Mouse (Mus musculus) forebrain, embryonic 13.5 days (tissue): ENCODE data around the gene Wdr60. TPM values are rescaled to one million over a fixed set of nuclear protein-coding genes. Genes with fewer than 3 reads are reported as not detected.

ENCODE experiments used
- ATAC-seq: fragments of 200-750 bp; cut with Nextera tagmentation; 2 replicates; pipeline ENCODE4 v1.8.0; 2017
- H3K27ac ChIP-seq: fragments of 300-500 bp; sonication (generic); 2 replicates; pipeline ENCODE4 v1.5.1; 2015; ENCODE audit warnings: inconsistent platforms, mild to moderate bottlenecking, moderate library complexity
- H3K27me3 ChIP-seq: fragments of 300-500 bp; sonication (generic); 2 replicates; pipeline ENCODE4 v1.6.1; 2015; ENCODE audit warnings: mild to moderate bottlenecking, inconsistent platforms
- H3K36me3 ChIP-seq: fragments of 300-500 bp; sonication (generic); 2 replicates; pipeline ENCODE4 v1.6.1; 2015; ENCODE audit warnings: mild to moderate bottlenecking, inconsistent platforms; ENCODE audit not compliant: poor library complexity, severe bottlenecking
- H3K4me1 ChIP-seq: fragments of 300-500 bp; sonication (generic); 2 replicates; pipeline ENCODE4 v1.6.1; 2015; ENCODE audit warnings: inconsistent platforms
- H3K4me2 ChIP-seq: fragments of 300-500 bp; sonication (generic); 2 replicates; pipeline ENCODE4 v1.6.1; 2015; ENCODE audit warnings: inconsistent platforms, mild to moderate bottlenecking, moderate library complexity
- H3K4me3 ChIP-seq: fragments of 300-500 bp; sonication (generic); 2 replicates; pipeline ENCODE4 v1.5.1; 2015; ENCODE audit warnings: mild to moderate bottlenecking, inconsistent platforms
- H3K9ac ChIP-seq: fragments of 300-500 bp; sonication (generic); 2 replicates; pipeline ENCODE4 v1.6.1; 2015; ENCODE audit warnings: mild to moderate bottlenecking, inconsistent platforms
- H3K9me3 ChIP-seq: fragments of 300-500 bp; sonication (generic); replicated peaks from 2 replicates; pipeline ENCODE4 v1.6.1; 2016; ENCODE audit warnings: inconsistent platforms
- WGBS: fragments of 180-500 bp; shearing (Covaris S2); methylation state at CpG from one replicate; pipeline ENCODE4 v1.1.7; 2015; 5-methylcytosine and 5-hydroxymethylcytosine counted together
- polyA plus RNA-seq: library from polyadenylated mRNA; unstranded; fragments of >200 nt; fragmentation: Nextera tagmentation; extraction: Ambion mirVana; gene quantifications from 2 replicates; pipeline ENCODE4 v1.2.1, GENCODE M21; 2015

Wdr60 gene
- polyA plus RNA-seq, 1 experiment from 2014 or later, result 19.9 TPM

- H3K9me3 ChIP-seq, result no peaks in the 10 kb centered on the region
- WGBS, result 87% methylated on average over 2 of the region's 2 CpGs
- H3K27ac ChIP-seq, result no peak overlapping the region
- H3K27me3 ChIP-seq, result no peaks in the 10 kb centered on the region
- H3K36me3 ChIP-seq, result peaks cover 14% of the 10 kb centered on the region
- H3K4me3 ChIP-seq, result no peak overlapping the region
- ATAC-seq, result no peak
- peaks cover 3% of the 10 kb centered on the region; the same call in 1 of the 2 replicates for H3K4me1 ChIP-seq
- no peak overlapping the region for H3K4me2 ChIP-seq
- no peak overlapping the region for H3K9ac ChIP-seq
These were observed 4.5 kb downstream of the Wdr60 start for GRCm38 (mm10) chr12:116258321-116258720.

DNA sequence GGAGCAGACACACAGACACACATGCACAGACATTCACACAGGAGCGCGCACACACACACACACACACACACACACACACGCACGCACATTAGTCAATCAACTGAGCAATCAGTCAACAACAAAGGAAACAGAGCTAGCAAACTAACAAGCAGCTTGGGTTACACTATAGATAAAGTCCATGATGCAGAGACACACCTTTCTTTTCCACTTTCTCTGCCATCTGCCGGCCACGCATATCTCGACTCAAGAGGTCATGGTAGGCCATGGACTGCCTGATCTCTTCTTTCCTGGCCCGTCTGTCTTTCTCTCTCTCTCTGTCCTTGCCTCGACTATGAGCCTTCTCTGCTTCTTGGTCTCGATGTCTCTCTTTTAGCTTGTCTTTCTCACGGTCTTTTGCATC is 7.2 kb downstream of the Wdr60 start:
- H3K4me2 ChIP-seq, result no peak overlapping the region
- H3K9me3 ChIP-seq, result no peaks in the 10 kb centered on the region
- no peaks in the 10 kb centered on the region for H3K4me1 ChIP-seq
- H3K4me3 ChIP-seq, result no peak overlapping the region
- 89% methylated on average over 11 of the region's 11 CpGs for WGBS
- H3K36me3 ChIP-seq, result peaks cover 19% of the 10 kb centered on the region
- no peak for ATAC-seq
- H3K27ac ChIP-seq, result no peak overlapping the region
- no peak overlapping the region for H3K9ac ChIP-seq
- no peaks in the 10 kb centered on the region for H3K27me3 ChIP-seq

DNA sequence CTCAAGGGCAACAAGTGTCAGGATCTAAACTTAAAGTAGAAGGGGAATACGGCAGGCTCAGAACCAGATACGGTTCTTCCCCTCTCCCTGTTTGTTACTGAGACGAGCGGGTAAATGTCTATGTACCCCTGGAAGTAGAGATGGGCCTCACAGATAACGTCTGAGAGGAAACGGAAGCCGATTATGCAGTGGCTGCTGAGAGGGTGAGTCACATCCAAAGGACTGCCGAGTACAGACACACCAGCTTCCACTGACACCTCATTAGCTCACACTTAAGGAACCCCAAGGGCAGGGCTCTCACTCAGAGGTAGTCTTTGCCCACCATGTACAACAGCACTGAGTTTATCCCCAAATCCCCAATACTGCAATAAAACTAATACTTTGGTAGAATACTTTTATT is 8.2 kb downstream of the Wdr60 start:
- Histone ChIP-seq H3K36me3 (peaks cover 19% of the 10 kb centered on the region), H3K27ac (no peak overlapping the region), H3K4me2 (no peak overlapping the region), H3K4me1 (no peaks in the 10 kb centered on the region), H3K27me3 (no peaks in the 10 kb centered on the region), H3K9me3 (no peaks in the 10 kb centered on the region), H3K4me3 (no peak overlapping the region), H3K9ac (no peak overlapping the region)
- no peak for ATAC-seq
- 89% methylated on average over 8 of the region's 8 CpGs for WGBS

DNA sequence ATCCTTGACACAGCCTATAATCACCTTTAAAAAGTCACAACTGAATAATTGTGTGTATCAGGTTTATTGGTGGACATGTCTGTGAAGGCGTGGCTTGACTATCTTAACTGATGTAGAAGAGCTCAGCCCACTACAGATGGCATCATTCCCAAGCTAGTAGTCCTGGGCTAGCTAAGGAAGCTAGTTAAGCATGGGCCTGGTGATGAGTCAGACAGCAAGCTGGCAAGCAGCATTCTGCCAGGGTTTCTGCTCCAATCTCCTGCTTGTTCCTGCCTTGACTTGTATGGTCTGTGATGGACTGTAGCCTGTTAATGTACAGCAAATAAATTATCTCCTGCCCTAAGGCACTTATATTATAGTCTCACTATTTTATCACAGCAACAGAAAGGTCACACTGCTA is 18.2 kb downstream of the Wdr60 start:
- H3K36me3 ChIP-seq, result peaks cover 50% of the 10 kb centered on the region
- H3K27me3 ChIP-seq, result no peaks in the 10 kb centered on the region
- ATAC-seq, result no peak
- WGBS, result 78% methylated on average over 1 of the region's 1 CpGs
- H3K9me3 ChIP-seq, result no peaks in the 10 kb centered on the region
- no peak overlapping the region for H3K27ac ChIP-seq
- no peaks in the 10 kb centered on the region for H3K4me1 ChIP-seq
- H3K4me3 ChIP-seq, result no peak overlapping the region
- no peak overlapping the region for H3K4me2 ChIP-seq
- no peak overlapping the region for H3K9ac ChIP-seq

- H3K27me3 ChIP-seq, result no peaks in the 10 kb centered on the region
- ATAC-seq, result no peak
- no peak overlapping the region for H3K9ac ChIP-seq
- H3K9me3 ChIP-seq, result no peaks in the 10 kb centered on the region
- H3K4me1 ChIP-seq, result no peaks in the 10 kb centered on the region
- no peak overlapping the region for H3K27ac ChIP-seq
- peaks cover 17% of the 10 kb centered on the region; the same call in 1 of the 2 replicates for H3K36me3 ChIP-seq
- 80% methylated on average over 3 of the region's 3 CpGs for WGBS
- no peak overlapping the region for H3K4me3 ChIP-seq
- no peak overlapping the region for H3K4me2 ChIP-seq
These were observed 24.0 kb downstream of the Wdr60 start for GRCm38 (mm10) chr12:116238803-116239202.

DNA sequence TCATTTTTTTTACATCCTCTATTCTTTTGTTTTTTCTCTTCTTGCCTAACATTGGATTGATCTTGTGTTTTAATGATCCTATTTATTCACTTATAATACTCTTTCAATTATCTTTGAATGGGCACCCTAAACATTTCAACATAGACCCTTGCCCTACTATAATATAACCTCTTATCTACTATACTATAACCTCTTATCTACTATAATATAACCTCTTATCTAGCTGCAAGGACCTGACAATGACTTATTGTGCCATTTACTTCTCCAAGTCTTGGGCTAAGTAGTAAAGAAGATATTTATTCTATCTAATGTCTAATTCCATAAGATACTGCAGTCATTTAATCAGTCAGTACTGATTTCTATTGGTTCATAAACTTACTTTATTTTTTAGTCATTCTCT is 24.5 kb downstream of the Wdr60 start:
- Histone ChIP-seq H3K4me3 (no peak overlapping the region), H3K27ac (no peak overlapping the region), H3K27me3 (no peaks in the 10 kb centered on the region), H3K4me2 (no peak overlapping the region), H3K36me3 (peaks cover 14% of the 10 kb centered on the region; the same call in 1 of the 2 replicates), H3K9ac (no peak overlapping the region), H3K9me3 (no peaks in the 10 kb centered on the region), H3K4me1 (no peaks in the 10 kb centered on the region)
- no peak for ATAC-seq

- Histone ChIP-seq H3K4me1 (no peaks in the 10 kb centered on the region), H3K27ac (no peak overlapping the region), H3K4me2 (no peak overlapping the region), H3K4me3 (no peak overlapping the region), H3K27me3 (no peaks in the 10 kb centered on the region), H3K9me3 (no peaks in the 10 kb centered on the region), H3K36me3 (peaks cover 12% of the 10 kb centered on the region; the same call in 1 of the 2 replicates), H3K9ac (no peak overlapping the region)
- 81% methylated on average over 3 of the region's 3 CpGs for WGBS
- no peak for ATAC-seq
These were observed 26.2 kb downstream of the Wdr60 start for GRCm38 (mm10) chr12:116236658-116237057.

GRCm38 (mm10) chr12:116235356-116235755 is 27.5 kb downstream of the Wdr60 start:
- Histone ChIP-seq H3K9me3 (no peaks in the 10 kb centered on the region), H3K36me3 (peaks cover 2% of the 10 kb centered on the region; the same call in 1 of the 2 replicates), H3K27me3 (no peaks in the 10 kb centered on the region), H3K9ac (no peak overlapping the region), H3K4me2 (no peak overlapping the region), H3K4me3 (no peak overlapping the region), H3K27ac (no peak overlapping the region), H3K4me1 (no peaks in the 10 kb centered on the region)
- no peak for ATAC-seq
- WGBS, result 84% methylated on average over 4 of the region's 4 CpGs

GRCm38 (mm10) chr12:116232061-116232460 is 30.8 kb downstream of the Wdr60 start:
- Histone ChIP-seq H3K36me3 (peaks cover 11% of the 10 kb centered on the region), H3K4me1 (no peaks in the 10 kb centered on the region), H3K4me3 (no peak overlapping the region), H3K9me3 (no peaks in the 10 kb centered on the region), H3K27ac (no peak overlapping the region), H3K27me3 (no peaks in the 10 kb centered on the region), H3K9ac (no peak overlapping the region), H3K4me2 (no peak overlapping the region)
- 95% methylated on average over 1 of the region's 1 CpGs for WGBS
- ATAC-seq, result no peak

DNA sequence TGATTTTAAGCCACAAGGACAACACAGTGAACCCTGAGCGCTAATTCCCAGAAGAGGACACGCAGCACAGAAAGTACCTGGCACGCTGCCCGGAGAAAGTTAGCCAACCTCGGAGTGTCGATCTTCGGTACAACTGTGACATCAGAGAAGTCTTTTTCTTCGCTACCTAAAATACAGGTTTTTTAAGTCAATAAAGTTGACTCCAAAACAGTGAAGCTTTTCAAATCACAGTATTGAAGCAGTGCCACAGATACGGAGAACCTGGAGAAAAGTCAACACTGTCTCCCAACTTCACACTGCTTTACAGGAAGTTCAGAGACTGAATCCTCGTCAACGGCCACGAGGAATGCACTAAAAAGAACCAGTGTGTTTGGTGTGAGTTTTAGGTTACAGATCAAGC is 31.2 kb downstream of the Wdr60 start:
- 76% methylated on average over 12 of the region's 12 CpGs for WGBS
- no peaks in the 10 kb centered on the region for H3K9me3 ChIP-seq
- no peak overlapping the region for H3K4me2 ChIP-seq
- ATAC-seq, result no peak
- no peak overlapping the region for H3K9ac ChIP-seq
- H3K4me1 ChIP-seq, result no peaks in the 10 kb centered on the region
- H3K36me3 ChIP-seq, result peaks cover 14% of the 10 kb centered on the region
- no peaks in the 10 kb centered on the region for H3K27me3 ChIP-seq
- no peak overlapping the region for H3K27ac ChIP-seq
- no peak overlapping the region for H3K4me3 ChIP-seq

- Histone ChIP-seq H3K27ac (no peak overlapping the region), H3K4me2 (no peak overlapping the region), H3K4me1 (no peaks in the 10 kb centered on the region), H3K4me3 (no peak overlapping the region), H3K27me3 (no peaks in the 10 kb centered on the region), H3K36me3 (peaks cover 29% of the 10 kb centered on the region), H3K9me3 (no peaks in the 10 kb centered on the region), H3K9ac (no peak overlapping the region)
- ATAC-seq, result no peak
- WGBS, result 77% methylated on average over 3 of the region's 3 CpGs
These were observed 33.4 kb downstream of the Wdr60 start for GRCm38 (mm10) chr12:116229451-116229850.

DNA sequence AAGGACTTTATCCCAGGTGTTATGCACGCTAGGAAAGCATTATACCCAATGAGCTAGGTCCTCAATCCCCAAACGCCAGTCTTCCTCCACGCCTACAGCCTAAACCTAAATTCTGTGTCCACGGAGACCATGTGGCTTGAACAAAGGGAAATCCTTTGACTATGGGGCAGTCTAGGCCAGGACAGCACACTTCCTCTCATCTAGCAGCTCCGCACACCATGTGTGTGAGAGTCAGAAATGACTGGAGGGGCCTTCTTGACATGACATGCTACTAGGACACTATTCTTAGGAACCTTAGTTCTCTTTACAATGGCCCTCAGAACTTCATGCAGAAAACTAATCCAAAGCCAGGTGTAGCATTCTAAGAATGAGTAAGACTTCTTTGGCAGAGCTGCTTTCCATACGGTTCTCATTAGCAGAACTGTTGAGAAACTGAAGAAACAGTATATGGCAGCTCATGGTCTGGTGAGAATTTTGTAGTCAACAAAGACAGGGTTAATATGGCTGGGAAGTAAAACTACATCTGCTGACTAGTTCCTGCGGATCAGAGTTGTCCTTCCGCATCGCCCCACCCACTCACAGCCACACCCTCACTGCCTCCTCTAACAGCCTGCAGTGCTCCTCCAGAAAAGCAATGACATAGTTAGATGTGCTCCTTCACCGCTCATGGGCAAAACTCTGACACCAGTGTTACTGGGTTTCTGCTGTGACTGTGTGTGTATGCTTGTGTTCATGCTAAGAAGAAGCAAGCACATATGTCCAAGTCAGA is 36.3 kb downstream of the Wdr60 start:
- H3K4me3 ChIP-seq, result no peak overlapping the region
- no peak overlapping the region for H3K27ac ChIP-seq
- no peaks in the 10 kb centered on the region for H3K9me3 ChIP-seq
- 91% methylated on average over 10 of the region's 10 CpGs for WGBS
- peaks cover 37% of the 10 kb centered on the region for H3K36me3 ChIP-seq
- H3K9ac ChIP-seq, result no peak overlapping the region
- H3K27me3 ChIP-seq, result no peaks in the 10 kb centered on the region
- H3K4me1 ChIP-seq, result no peaks in the 10 kb centered on the region
- ATAC-seq, result no peak
- H3K4me2 ChIP-seq, result no peak overlapping the region

DNA sequence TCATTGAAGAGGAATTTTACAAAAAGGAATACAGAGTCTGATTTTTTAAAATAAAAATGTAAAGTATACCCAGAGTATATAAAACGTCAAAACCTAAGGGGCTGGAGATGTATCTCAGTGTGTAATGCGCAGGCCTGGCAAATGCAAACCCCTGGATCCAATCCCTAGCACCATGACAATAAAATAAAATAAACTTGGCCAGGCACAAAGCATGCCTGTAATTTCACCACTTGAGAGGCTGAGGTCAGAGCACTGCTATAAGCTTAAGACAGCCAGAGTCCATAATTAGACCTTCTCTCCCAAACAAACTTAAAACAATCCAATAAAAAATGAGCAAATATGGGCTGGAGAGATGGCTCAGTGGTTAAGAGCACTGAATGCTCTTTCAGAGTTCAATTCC is 39.7 kb downstream of the Wdr60 start:
- no peaks in the 10 kb centered on the region for H3K9me3 ChIP-seq
- peaks cover 35% of the 10 kb centered on the region for H3K36me3 ChIP-seq
- H3K27me3 ChIP-seq, result no peaks in the 10 kb centered on the region
- no peak overlapping the region for H3K9ac ChIP-seq
- no peak overlapping the region for H3K27ac ChIP-seq
- no peak for ATAC-seq
- WGBS, result 95% methylated on average over 2 of the region's 2 CpGs
- H3K4me3 ChIP-seq, result no peak overlapping the region
- no peak overlapping the region for H3K4me2 ChIP-seq
- no peaks in the 10 kb centered on the region for H3K4me1 ChIP-seq
